Mouse (Mus musculus): Measurements from ENCODE around the gene Serinc1. TPM values are rescaled to one million over a fixed set of nuclear protein-coding genes. Genes with fewer than 3 reads are reported as not detected.

Gene Serinc1
- total RNA-seq, 2 experiments from 2014 or later, result 144 to 171 TPM

GRCm38 (mm10) chr10:57485908-57486541 lies 46.3 kb downstream of the Serinc1 start, which contains the start of gene Hsf2:
TSS of gene Hsf2 (plus strand) at chr10:57486385.
- peak; percentile 97 for DNase-seq

GRCm38 (mm10) chr10:57484741-57485140 lies 47.6 kb downstream of the Serinc1 start:
- DNase-seq, result no peak

- no peak for DNase-seq
Observed at GRCm38 (mm10) chr10:57481717-57482116, 50.6 kb downstream of the Serinc1 start.

- no peak for DNase-seq
Observed at GRCm38 (mm10) chr10:57477121-57477843, 55.0 kb downstream of the Serinc1 start.

Other genes starting within 250 kb of the Serinc1 start
- 10 to 100 TPM; 23.0 to 29.8 TPM for gene Hsf2, start 46.1 kb downstream of the Serinc1 start, total RNA-seq (2021)
- gene Pkib, start 99.5 kb upstream of the Serinc1 start, total RNA-seq (2021), result not detected

Measured in gastrocnemius, postnatal 25 days (tissue).